Mouse (Mus musculus): ENCODE measurements around the gene Rab19. TPM values are rescaled to one million over a fixed set of nuclear protein-coding genes. Genes with fewer than 3 reads are reported as not detected.
"Not testable (repeated sequence)": the region's sequence is repeated elsewhere in the genome, so short reads cannot be mapped to it uniquely, and the experiment has no call there.

Rab19 gene
- polyA plus RNA-seq (2017; shearing (Covaris generic)) = 10 to 100 TPM; 60.3 to 92.4 (median 72.6) TPM

- peak; percentile 21 for ATAC-seq
These were observed at the start of gene Rab19 for GRCm38 (mm10) chr6:39381125-39381880. Gene Rab19 (plus strand): TSS chr6:39381175.

DNA sequence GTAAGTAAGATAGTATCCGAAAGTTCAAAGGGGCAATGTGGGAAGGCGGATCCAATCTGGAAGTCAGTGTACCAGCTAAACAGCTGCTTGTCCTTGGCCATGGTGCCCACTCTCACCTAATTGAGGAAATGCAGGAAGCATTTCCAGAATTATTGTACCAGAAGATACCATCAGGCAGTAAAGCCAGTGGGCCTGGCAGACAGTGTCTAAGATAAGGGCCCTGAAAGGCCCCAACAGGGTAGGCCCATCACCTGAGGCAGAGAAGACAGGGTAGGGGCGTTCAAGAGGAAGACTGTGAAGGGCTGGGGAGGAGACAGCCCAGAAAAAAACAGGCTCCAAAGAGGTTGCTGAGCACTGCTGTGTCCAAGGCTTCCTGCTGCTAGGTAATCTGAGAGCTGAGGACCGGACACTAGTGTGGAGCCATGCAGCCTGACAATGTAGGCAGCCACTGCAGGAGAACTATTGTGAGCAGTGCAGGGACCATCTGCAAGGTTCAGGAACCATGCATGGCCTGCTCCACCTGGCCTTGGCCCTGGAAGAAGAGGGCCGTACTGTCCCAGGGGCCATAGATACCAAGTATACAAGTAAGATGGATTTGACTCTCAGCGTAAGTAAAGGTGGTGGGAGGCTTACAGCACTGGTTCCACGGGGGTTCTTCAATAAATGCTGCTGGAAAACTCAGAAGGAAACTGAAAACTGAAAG, 48.8 kb upstream of the Rab19 start:
- no peak for ATAC-seq

- peak; percentile 98 for ATAC-seq
These were observed 46.8 kb upstream of the Rab19 start for GRCm38 (mm10) chr6:39334224-39334623.

- no peak for ATAC-seq
These were observed 46.1 kb upstream of the Rab19 start for GRCm38 (mm10) chr6:39334873-39335272.

DNA sequence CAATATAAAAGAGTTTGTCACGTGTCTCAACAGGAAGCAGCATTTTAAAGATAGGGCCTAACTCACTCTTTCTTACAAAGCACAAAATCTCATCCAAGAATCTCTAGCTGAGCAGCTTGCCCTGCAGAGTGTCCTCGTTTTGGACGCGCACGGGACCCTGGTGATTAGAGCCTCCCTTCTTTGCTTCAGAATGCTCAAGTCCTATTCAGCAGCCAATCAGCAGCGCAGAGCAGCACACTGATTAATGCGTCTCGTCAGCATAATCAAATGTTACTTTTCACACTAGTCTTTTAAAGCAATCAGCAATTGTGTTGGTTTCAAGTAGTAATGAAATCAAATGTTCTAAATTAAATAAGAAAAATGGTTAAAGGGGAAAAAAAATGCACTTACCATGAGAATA, 42.6 kb upstream of the Rab19 start:
- no peak for ATAC-seq

GRCm38 (mm10) chr6:39341798-39342197, 39.2 kb upstream of the Rab19 start:
- ATAC-seq = no peak

- peak; percentile 78 for ATAC-seq
These were observed 37.0 kb upstream of the Rab19 start for GRCm38 (mm10) chr6:39344020-39344419.

GRCm38 (mm10) chr6:39345430-39345829, 35.5 kb upstream of the Rab19 start:
- ATAC-seq = no peak

DNA sequence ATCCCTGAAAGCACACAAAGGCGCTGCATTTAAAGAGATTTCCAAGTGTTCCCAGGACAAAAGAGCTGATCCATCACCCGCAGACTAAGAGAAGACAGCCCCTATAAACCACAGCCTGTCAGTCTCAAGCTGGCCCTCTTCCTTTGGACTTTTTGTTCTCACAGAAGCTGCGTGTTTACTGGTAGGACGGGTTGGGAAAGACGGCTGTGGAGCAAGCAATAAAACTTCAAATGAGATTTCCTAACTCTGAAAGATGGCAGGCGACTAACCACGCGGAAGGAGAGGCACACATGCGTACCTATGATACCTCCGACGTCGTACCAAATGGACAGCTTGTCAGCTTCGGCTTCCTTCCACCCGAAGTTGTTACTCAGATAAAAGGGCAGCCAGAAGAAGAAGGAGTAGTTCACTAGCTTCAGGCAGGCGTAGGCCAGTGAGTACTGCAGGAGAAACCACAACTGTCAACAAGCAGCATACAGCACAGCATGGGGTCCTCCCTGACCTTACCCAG, 33.9 kb upstream of the Rab19 start:
- ATAC-seq = no peak

GRCm38 (mm10) chr6:39347880-39348814, 32.8 kb upstream of the Rab19 start:
- peak; percentile 80 for ATAC-seq

- ATAC-seq = no peak
These were observed 32.0 kb upstream of the Rab19 start for GRCm38 (mm10) chr6:39348946-39349345.

DNA sequence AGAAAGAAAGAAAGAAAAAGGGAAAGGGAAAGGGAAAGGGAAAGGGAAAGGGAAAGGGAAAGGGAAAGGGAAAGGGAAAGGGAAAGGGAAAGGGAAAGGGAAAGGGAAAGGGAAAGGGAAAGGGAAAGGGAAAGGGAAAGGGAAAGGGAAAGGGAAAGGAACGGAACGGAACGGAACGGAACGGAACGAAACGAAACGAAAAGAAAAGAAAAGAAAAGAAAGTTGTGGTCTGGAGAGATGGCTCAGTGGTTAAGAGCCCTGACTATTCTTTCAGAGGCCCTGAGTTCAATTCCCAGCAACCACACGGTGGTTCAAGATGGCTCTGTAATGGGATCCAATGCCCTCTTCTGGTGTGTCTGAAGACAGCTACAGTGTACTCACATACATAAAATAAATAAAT, 21.8 kb upstream of the Rab19 start:
- ATAC-seq = not testable (repeated sequence)

DNA sequence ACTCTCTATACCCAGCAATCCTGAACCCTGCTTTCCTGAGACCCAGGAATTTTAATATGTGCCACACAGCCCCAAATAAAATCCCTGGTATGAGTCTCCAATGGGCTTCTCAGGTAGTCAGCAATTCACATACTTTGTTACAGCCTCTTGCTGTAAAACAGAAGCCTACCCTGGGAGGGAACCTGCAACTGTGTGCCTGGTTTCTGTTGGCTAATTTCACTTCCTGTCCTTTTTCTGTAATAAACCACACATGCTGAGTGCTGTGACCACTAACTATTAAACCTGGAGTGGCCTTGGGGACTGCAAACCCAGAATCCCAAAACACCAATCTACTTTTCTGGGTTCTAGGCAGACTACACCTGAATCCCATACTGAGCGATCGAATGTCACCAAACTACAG, 18.3 kb upstream of the Rab19 start:
- no peak for ATAC-seq

DNA sequence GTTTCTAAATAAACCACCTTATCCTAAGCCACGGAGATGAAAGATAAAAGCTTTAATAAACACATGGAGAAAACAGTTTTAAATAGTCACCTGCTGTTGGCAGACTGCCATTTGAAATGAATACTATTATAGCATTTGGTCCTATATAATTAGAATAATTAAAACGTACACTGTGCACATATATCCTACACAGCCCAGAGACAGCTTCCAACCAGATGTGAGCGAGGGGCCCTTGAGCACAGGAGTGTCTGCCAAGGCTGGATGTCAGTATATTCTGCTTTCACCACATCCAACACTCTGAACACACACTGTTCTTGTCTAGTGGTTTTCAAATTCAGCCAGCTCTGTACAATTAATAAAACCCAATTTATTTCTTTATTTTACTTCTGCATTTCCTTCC, 11.3 kb upstream of the Rab19 start:
- no peak for ATAC-seq

- ATAC-seq = no peak
These were observed 8.9 kb upstream of the Rab19 start for GRCm38 (mm10) chr6:39372042-39372441.

- no peak for ATAC-seq
These were observed 8.2 kb upstream of the Rab19 start for GRCm38 (mm10) chr6:39372727-39373126.

DNA sequence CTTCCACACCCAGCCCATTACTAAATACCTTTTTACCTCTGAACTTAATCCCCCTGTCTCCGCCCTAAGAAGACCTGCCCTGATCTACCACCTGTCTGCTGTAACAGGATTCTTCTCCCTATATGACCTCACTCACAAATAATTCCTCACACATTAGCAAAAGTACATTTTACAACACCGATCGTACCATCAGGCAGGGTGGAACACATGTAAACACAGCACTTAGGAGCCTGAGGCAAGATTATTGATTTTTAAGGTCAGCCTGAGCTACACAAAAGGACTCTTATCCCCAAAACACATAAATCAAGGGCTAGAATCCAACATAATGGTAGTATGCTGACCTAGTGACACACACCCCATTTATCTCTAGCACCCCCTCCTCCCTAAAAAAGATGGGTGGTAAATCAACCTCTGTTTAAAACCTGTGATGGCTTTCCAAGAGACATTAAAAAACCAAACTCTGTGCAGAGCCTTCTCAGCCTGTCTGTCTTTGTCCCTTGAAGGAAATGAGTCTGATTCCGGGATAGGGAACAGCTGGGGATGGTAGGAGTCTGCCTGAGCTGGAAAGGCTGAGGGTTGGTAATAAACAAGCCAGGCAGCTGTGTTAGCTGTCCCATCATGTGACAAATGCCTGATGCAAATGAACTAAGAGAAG, 7.5 kb upstream of the Rab19 start:
- no peak for ATAC-seq

DNA sequence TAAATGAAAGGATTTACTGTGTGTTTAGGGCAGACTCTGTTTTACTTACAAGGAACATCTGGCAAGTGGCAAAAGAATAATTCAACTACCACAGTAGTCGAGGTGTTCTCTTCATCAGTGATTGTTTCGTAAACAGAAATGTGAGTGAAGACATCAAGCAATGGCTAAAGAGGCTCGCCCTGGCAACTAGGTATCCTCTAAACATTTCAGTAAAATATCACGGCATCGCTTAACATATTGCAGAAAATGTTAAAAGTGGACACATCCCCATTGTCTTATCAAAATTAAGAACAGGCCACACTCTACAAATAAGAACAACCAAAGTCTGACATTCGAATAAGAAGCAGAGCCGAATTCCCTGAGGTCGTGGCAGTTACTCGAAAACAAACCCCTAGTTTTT, 4.2 kb upstream of the Rab19 start:
- ATAC-seq = no peak

- peak; percentile 35 for ATAC-seq
These were observed 3.6 kb upstream of the Rab19 start, which contains the start of gene Slc37a3 for GRCm38 (mm10) chr6:39377311-39377827. Gene Slc37a3 (minus strand): TSS chr6:39377675.

GRCm38 (mm10) chr6:39378161-39378835, 2.7 kb upstream of the Rab19 start:
- not testable (repeated sequence) for ATAC-seq

GRCm38 (mm10) chr6:39379224-39379623, 1.8 kb upstream of the Rab19 start:
- peak; percentile 80 for ATAC-seq

Measured in inflammation-experienced regulatory T-cells, adult 6 months (primary cell).